10 mouse cellular contexts compared by ENCODE assay signal in genomic region chr13:94596386-94597033, GRCm38 (mm10).
DNase-seq lines count a peak whose midpoint lies in the region; ATAC-seq lines count a peak whose summit lies in the region.
"Had no signal": no experiment of that assay in that cellular context is flagged by ENCODE, and none has a peak within 500 bp of the region (broad histone marks: within the 10 kb centered on the region; RNA-seq: fewer than 3 reads in every experiment).

No protein-coding gene starts in this region.

- H3K9ac ChIP-seq in heart, embryonic 13.5 days, result 0 out of 2 replicates have a peak overlapping the region, but pooled peaks have one; percentile 24
- no peak overlapping the region for H3K9ac ChIP-seq in hindbrain, embryonic 13.5 days
- 0 out of 2 replicates have a peak overlapping the region, but pooled peaks have one; percentile 51 for H3K9ac ChIP-seq in midbrain, embryonic 16.5 days (ENCODE audit: low read depth, low read length)

- peak overlapping the region; percentile 68 for H3K4me2 ChIP-seq in heart, embryonic 13.5 days
- peak overlapping the region; percentile 52 for H3K4me2 ChIP-seq in hindbrain, embryonic 13.5 days
- H3K4me2 ChIP-seq in midbrain, embryonic 16.5 days (ENCODE audit: low read length), result peak overlapping the region; percentile 56

- peaks cover 86% of the 10 kb centered on the region for H3K27me3 ChIP-seq in heart, embryonic 13.5 days (replicated peaks)
- H3K27me3 ChIP-seq in hindbrain, embryonic 13.5 days, result peaks cover 97% of the 10 kb centered on the region
- peaks cover 69% of the 10 kb centered on the region for H3K27me3 ChIP-seq in midbrain, embryonic 16.5 days (ENCODE audit: control insufficient read depth, insufficient read depth, low read depth, low read length)
- H3K27me3 ChIP-seq: CH12.LX had no signal

- H3K4me1 ChIP-seq in heart, embryonic 13.5 days, result peaks cover 10% of the 10 kb centered on the region
- H3K4me1 ChIP-seq in hindbrain, embryonic 13.5 days (replicated peaks), result peaks cover 17% of the 10 kb centered on the region
- H3K4me1 ChIP-seq in midbrain, embryonic 16.5 days (ENCODE audit: control insufficient read depth, insufficient read depth, low read length), result peaks cover 12% of the 10 kb centered on the region

- no peak for ATAC-seq in heart, embryonic 13.5 days (ENCODE audit: extremely low read depth, insufficient number of reproducible peaks, low FRiP score, low TSS enrichment)
- 0 out of 2 replicates have a peak, but pooled peaks have one; percentile 56 for ATAC-seq in hindbrain, embryonic 13.5 days (ENCODE audit: low FRiP score)
- 0 out of 2 replicates have a peak, but pooled peaks have one; percentile 36 for ATAC-seq in midbrain, embryonic 16.5 days

- H3K4me3 ChIP-seq in heart, embryonic 13.5 days, result peak overlapping the region; percentile 45
- peak overlapping the region; percentile 26 for H3K4me3 ChIP-seq in hindbrain, embryonic 13.5 days
- peak overlapping the region; percentile 31 for H3K4me3 ChIP-seq in midbrain, embryonic 16.5 days (ENCODE audit: low read depth, low read length)

- no peak overlapping the region for H3K27ac ChIP-seq in heart, embryonic 13.5 days (replicated peaks)
- H3K27ac ChIP-seq in hindbrain, embryonic 13.5 days, result peak overlapping the region; percentile 71
- no peak overlapping the region; the same call in 1 of the 2 replicates for H3K27ac ChIP-seq in midbrain, embryonic 16.5 days (ENCODE audit: low read length)

- H3K9me3 ChIP-seq in heart, embryonic 13.5 days, result no peaks in the 10 kb centered on the region
- H3K9me3 ChIP-seq in hindbrain, embryonic 13.5 days, result no peaks in the 10 kb centered on the region
- H3K9me3 ChIP-seq in midbrain, embryonic 16.5 days (replicated peaks; ENCODE audit: control insufficient read depth, low read length, poor library complexity, severe bottlenecking), result no peaks in the 10 kb centered on the region

- H3K36me3 ChIP-seq in heart, embryonic 13.5 days, result no peaks in the 10 kb centered on the region
- H3K36me3 ChIP-seq in hindbrain, embryonic 13.5 days, result no peaks in the 10 kb centered on the region
- H3K36me3 ChIP-seq in midbrain, embryonic 16.5 days (ENCODE audit: control insufficient read depth, insufficient read depth, low read length), result no peaks in the 10 kb centered on the region

- no peak for DNase-seq in heart, postnatal 25 days (ENCODE audit: low spot score)
- DNase-seq in embryo, embryonic 11 days, result peak; percentile 48
- no peak for DNase-seq in spleen, postnatal 14 days (ENCODE audit: low spot score in 2 of 2)
- DNase-seq in frontal cortex, postnatal 25 days (ENCODE audit: low spot score in 2 of 2), result no peak
- no peak for DNase-seq in cerebellum, postnatal 36 days
- DNase-seq: cerebellum, adult 8-10 months had no signal

- WGBS in heart, embryonic 13.5 days, result 13% methylated on average over 20 of the region's 20 CpGs
- 9% methylated on average over 20 of the region's 20 CpGs for WGBS in hindbrain, embryonic 13.5 days
- 10% methylated on average over 20 of the region's 20 CpGs for WGBS in midbrain, embryonic 16.5 days

- intact Hi-C loops in heart, postnatal 25 days (cut with DNase I), result no loop called here
